Mouse (Mus musculus) ES-E14 (cell line): ENCODE data around the gene Wee1.

ENCODE experiments used
- CHD2 ChIP-seq: IDR thresholded peaks from 2 replicates; pipeline ENCODE4 v1.6.1; 2014; ENCODE audit warnings: mild to moderate bottlenecking, low read depth, low read length, inconsistent platforms
- HCFC1 ChIP-seq: IDR thresholded peaks from 2 replicates; pipeline ENCODE4 v1.6.1; 2012; ENCODE audit warnings: low read length, inconsistent platforms, borderline replicate concordance; ENCODE audit not compliant: insufficient read depth
- MAFK ChIP-seq: IDR thresholded peaks from 2 replicates; pipeline ENCODE4 v1.6.1; 2014; ENCODE audit warnings: mild to moderate bottlenecking, low read depth, low read length, inconsistent platforms; ENCODE audit not compliant: insufficient read depth
- ZC3H11A ChIP-seq: IDR thresholded peaks from 2 replicates; pipeline ENCODE4 v1.6.1; 2012; ENCODE audit warnings: low read depth, mild to moderate bottlenecking, inconsistent platforms, low read length, borderline replicate concordance
- ZNF384 ChIP-seq: IDR thresholded peaks from 2 replicates; pipeline ENCODE4 v1.6.1; 2012; ENCODE audit warnings: low read depth, low read length, inconsistent platforms

- TF ChIP-seq HCFC1: no peak
- TF ChIP-seq ZNF384: no peak
- no peak for TF ChIP-seq MAFK
- TF ChIP-seq ZC3H11A: no peak
- no peak for TF ChIP-seq CHD2
Observed at GRCm38 (mm10) chr7:110157261-110157910, 35.5 kb downstream of the Wee1 start.
